Mouse (Mus musculus) layer of hippocampus, adult 8-10 months (tissue): Measurements from ENCODE around the gene Hrnr. TPM values are rescaled to one million over a fixed set of nuclear protein-coding genes. Genes with fewer than 3 reads are reported as not detected.

Experiments
- DNase-seq, 2 experiments: peaks; one replicate each; pipeline ENCODE4 v3.0.0; 2022; ENCODE audit warnings: low spot score in 2 of 2
- total RNA-seq, 4 experiments: library from RNA; stranded (reverse); gene quantifications; 2 replicates each; pipeline ENCODE4 v1.2.4; 2022

The Hrnr gene
- total RNA-seq, result not detected

DNA sequence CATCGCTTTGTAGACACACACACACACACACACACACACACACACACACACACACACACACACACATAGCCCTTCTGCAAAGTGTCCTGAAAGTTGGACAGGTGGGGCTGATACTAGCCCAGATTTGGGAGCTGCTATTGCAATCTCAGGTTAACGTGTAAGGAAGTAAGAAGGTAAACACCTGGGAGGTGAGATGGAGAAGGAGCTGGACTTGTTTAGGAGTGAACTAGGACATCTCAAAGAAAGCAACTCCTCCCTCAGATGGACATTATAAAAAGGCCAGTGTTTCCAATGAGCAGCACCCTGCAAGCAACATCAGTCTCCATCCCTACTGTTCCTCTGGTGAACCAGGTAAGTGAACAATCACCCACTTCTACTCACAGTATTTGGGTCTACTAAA, at the start of gene Hrnr:
Hrnr (plus strand) TSS at position 301 of the 400 bp plus-strand sequence.
- no peak for DNase-seq

DNA sequence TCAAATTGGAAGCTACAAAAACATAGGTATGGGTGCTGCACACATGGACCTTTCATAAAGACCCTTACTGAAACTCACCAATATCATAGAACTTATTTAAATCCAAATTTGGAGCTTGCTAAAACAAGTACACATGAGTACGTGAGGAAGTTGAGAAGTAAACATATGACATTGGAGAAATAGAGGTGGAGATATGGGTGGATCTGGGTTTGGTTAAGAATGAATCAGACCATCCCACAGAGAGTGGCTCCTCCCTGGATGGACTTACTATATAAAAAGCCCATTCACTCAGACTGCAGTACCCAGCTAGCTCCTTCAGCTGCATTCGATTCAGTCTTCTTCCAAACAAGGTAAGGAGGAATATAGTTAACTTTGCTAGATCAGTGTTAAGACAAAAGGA, 46.3 kb upstream of the Hrnr start, which contains the start of gene Flg:
Flg (plus strand) TSS at position 301 of the 400 bp plus-strand sequence.
- DNase-seq, result no peak

DNA sequence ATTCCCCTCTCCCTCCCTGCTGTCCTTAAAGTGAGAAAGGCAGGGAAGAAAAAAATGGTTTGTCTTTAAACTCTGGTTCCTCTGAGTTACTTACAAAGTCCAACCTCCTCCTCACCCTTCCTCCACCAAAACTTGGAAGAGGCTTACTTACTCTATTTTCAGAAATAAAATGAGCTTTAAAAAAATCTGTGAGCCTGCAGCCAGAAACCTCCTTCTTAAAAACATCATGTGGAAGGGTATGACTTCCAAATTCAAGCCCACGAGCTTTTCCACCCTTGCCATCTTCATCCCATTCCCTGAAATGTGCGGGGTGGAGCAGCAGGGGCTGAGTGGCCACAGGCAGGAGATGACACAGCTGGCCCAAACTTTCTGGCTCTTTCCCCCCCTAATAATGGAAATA, 22.0 kb upstream of the Hrnr start:
- DNase-seq, result no peak

- no peak for DNase-seq
Observed at GRCm38 (mm10) chr3:93299832-93300231, 19.7 kb upstream of the Hrnr start.

GRCm38 (mm10) chr3:93301896-93302295, 17.7 kb upstream of the Hrnr start:
- no peak for DNase-seq

GRCm38 (mm10) chr3:93306142-93306541, 13.4 kb upstream of the Hrnr start:
- DNase-seq, result no peak

- no peak for DNase-seq
Observed at GRCm38 (mm10) chr3:93311371-93311770, 8.2 kb upstream of the Hrnr start.

- no peak for DNase-seq
Observed at GRCm38 (mm10) chr3:93314388-93314787, 5.2 kb upstream of the Hrnr start.

DNA sequence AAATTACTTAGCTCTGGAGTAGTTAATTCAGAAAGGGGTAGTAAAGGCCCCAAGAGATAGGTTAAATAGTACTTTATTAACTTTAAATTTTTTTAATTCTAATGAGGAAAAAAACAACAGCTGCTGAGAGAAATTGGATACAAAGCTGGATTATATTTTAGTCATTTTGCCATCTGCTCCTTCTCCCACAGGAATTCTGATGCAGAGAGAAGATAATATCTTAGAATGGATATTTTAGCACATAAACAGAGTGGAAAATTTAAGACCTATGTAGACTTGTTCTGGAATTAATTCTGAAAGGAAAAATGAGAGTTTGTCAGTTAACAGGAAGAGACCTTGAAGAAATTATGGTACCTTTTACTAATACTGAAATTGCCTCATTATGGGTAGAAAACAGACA, 18.2 kb downstream of the Hrnr start:
- DNase-seq, result no peak

GRCm38 (mm10) chr3:93340021-93340420, 20.5 kb downstream of the Hrnr start:
- no peak for DNase-seq

DNA sequence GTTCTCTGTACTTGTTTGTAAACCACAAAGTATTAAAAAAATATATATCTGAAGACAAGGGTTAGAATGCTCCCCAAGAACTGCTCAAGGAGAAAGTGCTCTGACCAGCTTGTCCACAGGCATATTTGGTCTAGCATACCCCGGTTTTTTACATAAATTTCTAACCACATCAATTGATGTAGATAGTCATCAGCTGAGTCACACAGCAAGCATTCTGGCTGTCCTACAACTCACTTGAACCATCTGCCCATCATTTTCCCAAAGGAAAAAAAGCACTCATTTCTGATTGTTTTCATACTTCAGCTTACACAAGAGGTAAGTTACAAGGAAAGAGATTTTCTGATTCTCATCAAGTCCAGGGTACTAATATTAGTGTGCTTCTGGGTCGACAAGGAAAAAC, 27.3 kb downstream of the Hrnr start:
- DNase-seq, result peak in 1 of 2 experiments; percentile 7

DNA sequence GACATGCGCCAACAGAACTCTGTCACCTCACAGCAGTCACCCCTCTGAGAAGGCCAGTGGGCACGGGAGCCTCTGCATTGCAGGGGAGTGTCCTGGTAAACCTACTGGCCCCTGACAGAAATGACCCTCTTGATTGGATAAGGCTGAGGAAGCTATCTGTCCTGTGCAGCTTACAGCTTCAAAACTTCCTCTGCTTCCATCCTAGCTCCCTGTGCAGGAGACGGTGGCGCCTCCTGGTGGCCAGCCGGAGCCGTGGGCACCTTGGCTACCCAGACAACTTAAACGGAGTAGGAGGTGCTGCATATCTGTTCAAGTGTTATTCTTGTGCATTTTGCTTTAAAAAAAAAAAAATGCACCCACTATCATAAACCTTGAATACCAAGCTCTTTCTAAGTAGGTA, 40.5 kb downstream of the Hrnr start:
- DNase-seq, result peak in 1 of 2 experiments; percentile 53

- no peak for DNase-seq
Observed at GRCm38 (mm10) chr3:93361933-93362574, 42.5 kb downstream of the Hrnr start.

GRCm38 (mm10) chr3:93366966-93367575, 47.5 kb downstream of the Hrnr start:
- no peak for DNase-seq

DNA sequence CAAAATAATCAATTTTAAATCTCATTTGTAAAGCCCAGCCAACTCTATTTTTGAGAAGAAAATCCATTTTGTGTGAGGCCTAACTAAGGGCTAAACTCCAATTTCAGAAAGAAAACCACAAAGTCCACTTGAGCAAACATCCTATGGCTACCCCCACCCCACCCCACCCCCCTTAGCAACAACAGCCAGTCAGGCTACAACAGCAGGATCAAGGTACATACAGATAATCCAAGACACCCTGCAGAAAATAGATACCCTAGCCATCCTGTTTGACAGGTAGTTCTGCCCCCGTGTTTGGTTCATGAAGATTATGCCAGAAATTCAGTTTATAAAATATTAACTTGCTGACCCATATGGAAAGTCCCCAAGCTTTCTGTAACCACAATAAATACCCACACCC, 48.6 kb downstream of the Hrnr start:
- DNase-seq, result no peak

DNA sequence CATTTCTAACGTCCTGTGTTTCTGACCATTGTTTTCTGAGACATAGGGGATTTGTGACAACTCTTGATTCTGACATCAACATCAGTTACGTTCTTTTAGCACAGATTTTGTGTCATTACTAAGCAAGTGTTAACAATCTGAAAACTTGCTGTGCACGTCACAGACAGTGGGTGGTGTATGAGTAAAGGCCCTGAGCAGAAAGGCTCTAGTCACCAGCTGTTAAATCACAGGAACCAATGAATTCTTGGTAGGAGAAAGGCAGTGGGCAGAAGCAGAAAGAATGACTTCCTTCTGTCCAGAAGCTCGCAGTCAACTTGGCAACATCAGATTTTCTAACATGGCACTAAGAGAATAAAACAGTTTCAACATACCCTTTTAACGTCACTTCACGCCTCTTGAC, 53.9 kb downstream of the Hrnr start:
- peak in 1 of 2 experiments; percentile 9 for DNase-seq

GRCm38 (mm10) chr3:93375196-93375595, 55.6 kb downstream of the Hrnr start:
- DNase-seq, result no peak

DNA sequence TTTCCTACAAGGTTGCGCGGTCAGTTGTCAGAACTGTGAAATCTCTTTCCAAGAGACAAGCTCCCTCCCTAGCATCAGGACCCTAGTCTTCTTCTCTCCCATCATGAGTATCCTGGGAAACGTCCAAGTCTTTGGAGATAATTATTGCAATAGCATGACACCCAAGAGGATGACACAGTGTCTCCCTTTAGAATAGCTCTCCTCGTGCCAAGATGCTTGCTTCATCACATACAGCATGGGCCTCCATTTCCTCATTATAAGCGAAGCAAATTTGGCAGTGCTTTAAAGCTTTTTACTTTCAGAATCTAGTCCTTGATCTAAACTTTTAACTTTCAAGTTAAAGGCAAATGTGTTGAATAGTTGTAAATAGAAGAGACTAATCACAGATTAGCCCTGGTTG, 56.1 kb downstream of the Hrnr start:
- no peak for DNase-seq

GRCm38 (mm10) chr3:93378146-93378545, 58.6 kb downstream of the Hrnr start:
- no peak for DNase-seq
